Mouse (Mus musculus) hindbrain, embryonic 10.5 days (tissue): Measurements from ENCODE around the gene Gsdma. TPM values are rescaled to one million over a fixed set of nuclear protein-coding genes. Genes with fewer than 3 reads are reported as not detected.
"Not testable (repeated sequence)": the region's sequence is repeated elsewhere in the genome, so short reads cannot be mapped to it uniquely, and the experiment has no call there.

Experiments used
- DNase-seq: peaks from one replicate; pipeline ENCODE4 v3.0.0-alpha.2; 2017; ENCODE audit warnings: low spot score
- H3K27ac ChIP-seq: fragments of 300-500 bp; sonication (generic); 2 replicates; pipeline ENCODE4 v1.5.1; 2016; ENCODE audit warnings: mild to moderate bottlenecking, moderate library complexity
- H3K27me3 ChIP-seq: fragments of 300-500 bp; sonication (generic); 2 replicates; pipeline ENCODE4 v1.6.1; 2016; ENCODE audit warnings: mild to moderate bottlenecking; ENCODE audit not compliant: poor library complexity, insufficient read depth, severe bottlenecking
- H3K36me3 ChIP-seq: fragments of 300-500 bp; sonication (generic); 2 replicates; pipeline ENCODE4 v1.6.1; 2016; ENCODE audit warnings: mild to moderate bottlenecking, moderate library complexity
- H3K4me1 ChIP-seq: fragments of 300-500 bp; sonication (generic); replicated peaks from 2 replicates; pipeline ENCODE4 v1.6.1; 2016; ENCODE audit warnings: mild to moderate bottlenecking
- H3K4me3 ChIP-seq: fragments of 300-500 bp; sonication (generic); 2 replicates; pipeline ENCODE4 v1.5.1; 2016; ENCODE audit warnings: mild to moderate bottlenecking, moderate library complexity
- H3K9me3 ChIP-seq: fragments of 300-500 bp; sonication (generic); 2 replicates; pipeline ENCODE4 v1.6.1; 2016; ENCODE audit warnings: mild to moderate bottlenecking, moderate library complexity
- WGBS: fragments of 180-500 bp; shearing (Covaris S2); methylation state at CpG from one replicate; pipeline ENCODE4 v1.1.7; 2016; 5-methylcytosine and 5-hydroxymethylcytosine counted together
- polyA plus RNA-seq: library from polyadenylated mRNA; unstranded; fragments of >200 nt; fragmentation: Nextera tagmentation; extraction: Ambion mirVana; gene quantifications from 2 replicates; pipeline ENCODE4 v1.2.1, GENCODE M21; 2016

The Gsdma gene
- polyA plus RNA-seq, result 0.09 TPM in 1 of 2 replicates, not detected in the other

DNA sequence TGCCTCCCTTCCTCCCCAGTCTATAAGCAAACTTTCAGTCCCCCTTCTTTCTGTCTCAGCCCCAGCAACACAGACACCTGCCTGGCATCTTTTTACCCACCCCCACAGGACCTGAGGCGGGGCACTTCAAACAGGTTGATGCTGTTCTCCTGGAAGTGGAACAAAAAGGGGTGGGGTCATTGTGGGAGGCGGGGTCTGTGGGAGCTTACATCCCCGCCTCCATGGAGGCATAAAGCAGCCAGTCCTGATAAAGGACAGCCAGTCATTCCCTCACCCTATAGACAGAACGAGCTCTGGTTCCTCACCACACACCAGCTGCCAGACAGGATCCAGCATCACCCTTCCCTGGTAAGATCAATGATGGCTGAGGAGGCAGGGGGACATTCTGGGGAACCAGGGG lies at the start of gene Gsdma:
Gene Gsdma, plus strand, starts transcription at position 261 of the 400 bp plus-strand sequence.
- WGBS, result 18% methylated on average over 4 of the region's 4 CpGs
- H3K27ac ChIP-seq, result no peak within 1 kb of the TSS
- H3K27me3 ChIP-seq, result peaks cover 36% of the 10 kb centered on the region
- DNase-seq, result no peak
- no peaks in the 10 kb centered on the region for H3K36me3 ChIP-seq
- H3K4me1 ChIP-seq, result peaks cover 5% of the 10 kb centered on the region
- no peak within 1 kb of the TSS for H3K4me3 ChIP-seq
- no peaks in the 10 kb centered on the region for H3K9me3 ChIP-seq

DNA sequence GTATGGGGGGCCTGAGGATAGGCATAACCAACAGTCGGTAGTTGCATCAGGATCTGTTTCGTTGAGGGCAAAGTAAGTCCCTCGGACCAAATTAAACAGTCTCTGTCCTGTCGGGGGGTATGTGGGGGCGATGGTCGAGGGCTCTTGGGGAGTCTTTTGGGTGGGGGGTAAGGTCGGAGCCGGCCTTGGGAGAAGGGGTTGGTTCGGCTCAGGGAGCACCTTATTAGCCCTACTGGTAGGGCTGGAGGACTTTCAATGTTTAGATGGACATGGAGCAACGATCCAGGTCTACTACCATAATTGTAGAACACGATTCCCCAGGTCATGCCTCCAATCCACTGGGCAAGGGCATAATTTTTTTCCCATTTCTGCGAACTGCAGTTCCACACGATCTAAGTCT lies 43.4 kb upstream of the Gsdma start:
- Histone ChIP-seq H3K36me3 (no peaks in the 10 kb centered on the region), H3K27ac (no peak overlapping the region), H3K9me3 (peaks cover 12% of the 10 kb centered on the region), H3K27me3 (no peaks in the 10 kb centered on the region), H3K4me3 (no peak overlapping the region), H3K4me1 (no peaks in the 10 kb centered on the region)
- 94% methylated on average over 13 of the region's 13 CpGs for WGBS
- DNase-seq, result no peak

DNA sequence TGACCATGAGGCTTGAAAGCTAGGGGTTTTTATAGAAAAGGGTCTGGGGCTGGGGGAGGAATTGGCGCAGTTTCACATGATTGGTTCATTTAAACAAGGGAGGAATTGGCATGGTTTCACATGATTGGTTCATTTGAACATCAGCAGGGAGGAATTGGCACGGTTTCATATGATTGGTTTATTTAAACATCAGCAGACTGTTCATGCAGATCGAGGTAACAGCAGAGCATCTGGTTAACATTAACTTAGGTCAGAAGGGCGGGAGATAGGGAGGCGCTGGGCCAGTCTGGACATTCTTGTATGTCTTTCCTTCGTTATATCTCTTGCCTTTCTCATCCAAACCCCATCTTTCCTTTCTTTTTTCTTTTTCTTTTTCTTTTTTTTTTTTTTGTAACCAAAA lies 40.2 kb upstream of the Gsdma start:
- H3K4me1 ChIP-seq, DNase-seq, H3K36me3 ChIP-seq, H3K4me3 ChIP-seq, H3K27ac ChIP-seq, H3K27me3 ChIP-seq: not testable (repeated sequence)
- peaks cover 12% of the 10 kb centered on the region for H3K9me3 ChIP-seq
- WGBS, result 80% methylated on average over 6 of the region's 6 CpGs

GRCm38 (mm10) chr11:98624381-98624780 lies 39.8 kb upstream of the Gsdma start:
- H3K4me3 ChIP-seq, H3K4me1 ChIP-seq, H3K36me3 ChIP-seq, H3K27me3 ChIP-seq, H3K27ac ChIP-seq, DNase-seq: not testable (repeated sequence)
- 88% methylated on average over 2 of the region's 2 CpGs for WGBS
- peaks cover 12% of the 10 kb centered on the region for H3K9me3 ChIP-seq

GRCm38 (mm10) chr11:98625611-98626410 lies 38.3 kb upstream of the Gsdma start, which contains the start of the genes Gm12355 and Gsdma3:
Gm12355 (minus strand) TSS chr11:98625661.
Gsdma3 (plus strand) TSS chr11:98626360.
- H3K9me3 ChIP-seq, result peaks cover 7% of the 10 kb centered on the region
- H3K36me3 ChIP-seq, result no peaks in the 10 kb centered on the region
- no peak within 1 kb of the TSS for H3K27ac ChIP-seq
- H3K4me1 ChIP-seq, result no peaks in the 10 kb centered on the region
- DNase-seq, result no peak
- no peaks in the 10 kb centered on the region for H3K27me3 ChIP-seq
- WGBS, result 90% methylated on average over 10 of the region's 10 CpGs
- no peak within 1 kb of the TSS for H3K4me3 ChIP-seq

DNA sequence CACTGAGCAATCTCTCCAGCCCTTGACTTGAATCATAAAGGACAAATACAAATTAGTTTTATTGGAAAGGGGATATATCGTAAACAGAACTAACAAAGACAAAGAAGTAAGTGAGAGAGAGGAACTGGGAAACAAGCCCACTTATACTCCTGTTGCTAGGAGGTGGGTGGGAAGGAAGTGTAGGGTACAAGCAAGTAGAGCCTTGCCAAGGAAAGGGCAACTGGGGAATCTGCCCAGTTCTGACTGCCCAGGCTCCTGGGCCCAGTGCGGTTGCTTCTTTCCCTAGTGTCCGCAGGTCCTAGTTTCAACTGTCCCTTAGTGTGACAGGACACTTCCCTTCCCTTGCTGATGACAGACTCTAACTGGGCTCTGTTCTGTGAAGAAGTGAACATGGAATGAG lies 35.4 kb upstream of the Gsdma start:
- WGBS, result 91% methylated on average over 3 of the region's 3 CpGs
- no peaks in the 10 kb centered on the region for H3K36me3 ChIP-seq

GRCm38 (mm10) chr11:98630646-98631045 lies 33.5 kb upstream of the Gsdma start:
- Histone ChIP-seq H3K27ac (no peak overlapping the region), H3K36me3 (no peaks in the 10 kb centered on the region), H3K9me3 (no peaks in the 10 kb centered on the region), H3K27me3 (no peaks in the 10 kb centered on the region), H3K4me3 (no peak overlapping the region), H3K4me1 (no peaks in the 10 kb centered on the region)
- 88% methylated on average over 5 of the region's 5 CpGs for WGBS
- no peak for DNase-seq

More for the DNA sequence above, 35.4 kb upstream of the Gsdma start:
- DNase-seq, result no peak
- Histone ChIP-seq H3K9me3 (no peaks in the 10 kb centered on the region), H3K4me3 (no peak overlapping the region), H3K4me1 (no peaks in the 10 kb centered on the region), H3K27me3 (no peaks in the 10 kb centered on the region), H3K27ac (no peak overlapping the region)

- not testable (repeated sequence) for H3K9me3 ChIP-seq, H3K27ac ChIP-seq, H3K36me3 ChIP-seq, H3K4me3 ChIP-seq, H3K4me1 ChIP-seq, H3K27me3 ChIP-seq
- WGBS, result 37% methylated on average over 10 of the region's 10 CpGs
- peak; percentile 8 for DNase-seq
These were observed 28.7 kb upstream of the Gsdma start for GRCm38 (mm10) chr11:98635312-98635970.

- DNase-seq, result no peak
- H3K4me3 ChIP-seq, result no peak overlapping the region
- no peaks in the 10 kb centered on the region for H3K36me3 ChIP-seq
- H3K9me3 ChIP-seq, result no peaks in the 10 kb centered on the region
- WGBS, result 71% methylated on average over 1 of the region's 1 CpGs
- no peak overlapping the region for H3K27ac ChIP-seq
- no peaks in the 10 kb centered on the region for H3K4me1 ChIP-seq
- H3K27me3 ChIP-seq, result no peaks in the 10 kb centered on the region
These were observed 26.6 kb upstream of the Gsdma start for GRCm38 (mm10) chr11:98637501-98637900.

DNA sequence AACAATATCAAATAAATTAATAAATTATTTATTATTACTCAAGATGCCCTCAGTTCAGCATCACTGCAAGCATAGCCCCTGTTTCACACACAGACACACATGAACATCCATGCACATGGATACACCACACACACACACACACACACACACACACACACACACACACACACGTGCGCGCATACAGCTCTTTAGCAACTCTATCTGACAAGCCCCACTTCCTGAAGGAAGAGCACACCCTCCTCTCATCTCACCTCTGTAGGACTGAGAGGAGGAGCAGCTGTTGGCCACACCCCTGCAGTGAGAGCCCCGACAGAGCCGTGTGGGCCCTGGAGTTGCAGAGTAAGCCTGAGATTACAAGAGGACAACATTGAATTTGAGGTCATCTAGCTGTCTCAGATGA lies 24.1 kb upstream of the Gsdma start:
- Histone ChIP-seq H3K27ac (no peak overlapping the region), H3K36me3 (no peaks in the 10 kb centered on the region), H3K9me3 (no peaks in the 10 kb centered on the region), H3K27me3 (no peaks in the 10 kb centered on the region), H3K4me3 (no peak overlapping the region), H3K4me1 (no peaks in the 10 kb centered on the region)
- WGBS, result 73% methylated on average over 5 of the region's 5 CpGs
- DNase-seq, result no peak

DNA sequence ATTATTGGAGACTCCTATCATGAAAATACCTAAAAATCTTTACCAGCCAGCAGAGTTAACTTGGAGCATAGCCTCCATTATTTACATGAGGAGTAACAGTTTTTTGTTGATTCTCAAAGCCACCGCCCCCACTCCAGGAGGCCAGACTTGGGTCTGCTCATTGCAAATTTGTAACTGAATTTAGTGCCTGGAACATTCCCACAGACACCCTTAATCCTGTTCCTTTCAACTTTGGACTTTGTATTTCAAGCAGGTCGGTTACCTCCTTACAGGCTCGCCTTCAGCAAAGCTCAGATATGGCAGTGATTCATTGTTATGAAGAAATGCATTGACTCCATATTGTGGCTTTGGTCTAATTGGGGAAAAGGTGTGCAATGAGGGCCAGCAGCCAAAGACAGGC lies 19.4 kb upstream of the Gsdma start:
- no peak overlapping the region for H3K4me3 ChIP-seq
- H3K4me1 ChIP-seq, result no peaks in the 10 kb centered on the region
- 78% methylated on average over 3 of the region's 3 CpGs for WGBS
- no peaks in the 10 kb centered on the region for H3K36me3 ChIP-seq
- no peaks in the 10 kb centered on the region for H3K9me3 ChIP-seq
- DNase-seq, result no peak
- no peak overlapping the region for H3K27ac ChIP-seq
- no peaks in the 10 kb centered on the region; the same call in 1 of the 2 replicates for H3K27me3 ChIP-seq

DNA sequence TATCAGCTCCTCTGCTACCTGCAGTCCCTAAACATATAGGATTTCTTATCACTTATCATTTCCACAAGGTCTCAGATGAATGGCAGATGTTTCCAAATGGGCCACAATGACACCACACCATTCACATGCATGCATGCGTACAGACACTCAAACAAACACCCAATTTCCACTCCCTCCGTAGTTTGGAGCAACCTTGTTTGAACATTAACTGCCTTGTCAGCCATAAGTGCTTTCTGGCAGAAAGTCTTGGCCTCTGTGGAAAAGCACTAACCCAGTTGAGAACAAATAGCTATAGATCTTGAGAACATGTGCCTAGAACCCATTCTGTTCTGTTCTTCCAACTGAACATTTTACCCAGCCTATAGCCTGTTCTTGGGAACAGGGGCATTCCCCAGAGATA lies 18.2 kb upstream of the Gsdma start:
- Histone ChIP-seq H3K27ac (no peak overlapping the region), H3K36me3 (no peaks in the 10 kb centered on the region), H3K27me3 (peaks cover 3% of the 10 kb centered on the region; the same call in 1 of the 2 replicates), H3K9me3 (no peaks in the 10 kb centered on the region), H3K4me3 (no peak overlapping the region), H3K4me1 (no peaks in the 10 kb centered on the region)
- DNase-seq, result no peak
- WGBS, result 80% methylated on average over 2 of the region's 2 CpGs

DNA sequence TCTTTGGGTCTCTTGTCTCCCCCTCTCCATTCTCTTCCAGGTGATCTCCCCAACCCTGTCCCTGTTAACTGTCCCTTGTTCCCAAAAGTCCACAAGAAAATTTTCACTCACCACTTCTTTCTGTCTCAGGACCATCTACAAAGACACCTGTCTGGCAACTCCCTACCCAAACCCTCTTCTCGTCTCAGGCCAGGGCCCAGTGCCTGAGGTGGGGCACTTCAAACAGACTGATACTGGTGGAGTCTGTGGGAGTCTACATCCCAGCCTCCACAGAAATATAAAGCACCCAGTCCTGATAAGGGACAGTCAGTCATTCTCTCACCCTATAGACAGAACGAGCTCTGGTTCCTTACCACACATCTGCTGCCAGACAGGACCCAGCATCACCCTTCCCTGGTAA lies 17.7 kb upstream of the Gsdma start, which contains the start of gene Gsdma2:
Gene Gsdma2, plus strand, starts transcription at position 301 of the 400 bp plus-strand sequence.
- WGBS, result 69% methylated on average over 2 of the region's 2 CpGs
- no peak within 1 kb of the TSS for H3K27ac ChIP-seq
- H3K36me3 ChIP-seq, result no peaks in the 10 kb centered on the region
- H3K4me1 ChIP-seq, result no peaks in the 10 kb centered on the region
- H3K9me3 ChIP-seq, result no peaks in the 10 kb centered on the region
- H3K4me3 ChIP-seq, result no peak within 1 kb of the TSS
- no peak for DNase-seq
- peaks cover 3% of the 10 kb centered on the region; the same call in 1 of the 2 replicates for H3K27me3 ChIP-seq
